Mouse (Mus musculus) bone marrow, adult 2 months (tissue): Measurements from ENCODE around the gene Cdipt.

ENCODE experiments used
- CTCF ChIP-seq: fragments of 200-500 bp; IDR thresholded peaks from 2 replicates; pipeline ENCODE4 v1.5.1; 2011; ENCODE audit warnings: low read length, control low read depth; ENCODE audit not compliant: control insufficient read depth, insufficient read depth
- POLR2A ChIP-seq: fragments of 200-500 bp; IDR thresholded peaks from 2 replicates; pipeline ENCODE4 v1.6.1; 2011; ENCODE audit warnings: low read depth, mild to moderate bottlenecking, control low read depth, low read length, borderline replicate concordance; ENCODE audit not compliant: control insufficient read depth

GRCm38 (mm10) chr7:127021563-127022527, 46.1 kb downstream of the Cdipt start:
- TF ChIP-seq CTCF (no peak), POLR2A (0 out of 2 replicates have a peak, but pooled peaks have one; percentile 18)
